Mouse (Mus musculus) liver, adult 2 months (tissue): Measurements from ENCODE around the gene G6pc. TPM values are rescaled to one million over a fixed set of nuclear protein-coding genes. Genes with fewer than 3 reads are reported as not detected.

Experiments used
- DNase-seq: peaks from one replicate; pipeline ENCODE4 v3.0.0-alpha.2; 2011; ENCODE audit warnings: low read depth, low spot score; ENCODE audit errors: extremely low read depth
- H3K27ac ChIP-seq: fragments of 200-500 bp; replicated peaks from 2 replicates; pipeline ENCODE4 v1.5.1; 2012; ENCODE audit warnings: low read depth, mild to moderate bottlenecking, control low read depth, inconsistent platforms, low read length; ENCODE audit not compliant: insufficient read depth
- H3K27me3 ChIP-seq: fragments of 200-500 bp; 2 replicates; pipeline ENCODE4 v1.6.1; 2012; ENCODE audit warnings: mild to moderate bottlenecking, moderate library complexity, low read length, inconsistent platforms; ENCODE audit not compliant: control insufficient read depth, insufficient read depth
- H3K36me3 ChIP-seq: fragments of 200-500 bp; 2 replicates; pipeline ENCODE4 v1.6.1; 2012; ENCODE audit warnings: low read length, inconsistent platforms; ENCODE audit not compliant: control insufficient read depth, insufficient read depth
- H3K4me1 ChIP-seq: fragments of 200-500 bp; 2 replicates; pipeline ENCODE4 v1.6.1; 2011; ENCODE audit warnings: low read length; ENCODE audit not compliant: control insufficient read depth, insufficient read depth
- H3K4me3 ChIP-seq: fragments of 200-500 bp; 2 replicates; pipeline ENCODE4 v1.5.1; 2011; ENCODE audit warnings: low read depth, mild to moderate bottlenecking, control low read depth, low read length, moderate library complexity; ENCODE audit not compliant: insufficient read depth
- H3K79me2 ChIP-seq: fragments of 200-500 bp; 2 replicates; pipeline ENCODE4 v1.6.1; 2012; ENCODE audit warnings: inconsistent platforms, mild to moderate bottlenecking, low read length, moderate library complexity; ENCODE audit not compliant: control insufficient read depth, insufficient read depth
- H3K9ac ChIP-seq: fragments of 200-500 bp; 2 replicates; pipeline ENCODE4 v1.6.1; 2012; ENCODE audit warnings: low read depth, mild to moderate bottlenecking, control low read depth, inconsistent platforms, low read length
- CTCF ChIP-seq: fragments of 200-500 bp; IDR thresholded peaks from 2 replicates; pipeline ENCODE4 v1.5.1; 2011; ENCODE audit warnings: low read depth, low read length, control low read depth
- POLR2A ChIP-seq: fragments of 200-500 bp; IDR thresholded peaks from 2 replicates; pipeline ENCODE4 v1.6.1; 2011; ENCODE audit warnings: low read length, control low read depth; ENCODE audit not compliant: insufficient read depth; ENCODE audit errors: extremely low read depth
- WGBS: fragments of 180-500 bp; shearing (Covaris S2); methylation state at CpG from one replicate; pipeline ENCODE4 v1.1.7; 2018; 5-methylcytosine and 5-hydroxymethylcytosine counted together
- polyA plus RNA-seq: library from polyadenylated mRNA; depleted of rRNA; stranded (reverse); fragments of >200 nt; gene quantifications from 2 replicates; pipeline ENCODE4 v1.2.3, GENCODE M21; 2012
- total RNA-seq: library from RNA; depleted of rRNA; stranded (reverse); fragments of >200 nt; gene quantifications from 2 replicates; pipeline ENCODE4 v1.2.3, GENCODE M21; 2014

G6pc gene
- total and polyA plus RNA-seq, 2 experiments = 115 to 121 TPM

DNA sequence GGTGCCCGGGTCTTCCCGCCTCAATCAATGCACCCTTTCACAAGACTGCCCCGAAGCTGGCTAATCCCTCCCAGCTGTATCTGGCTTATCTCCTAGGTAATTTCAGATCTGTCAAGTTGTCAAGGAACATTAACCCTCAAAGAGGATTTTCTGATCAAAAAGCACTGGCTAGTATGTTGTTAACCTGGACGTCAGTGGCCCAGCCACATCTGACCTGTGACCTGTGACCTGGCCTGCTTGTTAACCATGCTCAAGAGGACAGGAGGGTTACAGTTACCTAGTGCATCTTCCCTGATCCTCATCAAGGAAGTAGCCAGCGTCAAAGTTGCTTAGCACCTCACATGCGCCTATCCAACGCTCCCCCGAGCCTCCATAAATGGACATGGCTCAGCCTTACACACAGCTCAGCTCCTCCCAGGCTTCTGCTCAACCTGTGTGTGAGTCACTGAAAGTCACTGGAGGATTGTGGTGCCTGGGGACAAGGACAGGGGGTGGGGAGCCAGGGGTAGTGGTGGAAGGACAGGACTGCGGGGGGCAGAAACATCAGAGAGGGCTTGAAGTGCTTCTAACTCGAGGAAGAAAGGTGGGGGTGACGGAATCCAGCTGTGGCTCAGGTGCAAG is 16.2 kb upstream of the G6pc start:
- Histone ChIP-seq H3K36me3 (no peaks in the 10 kb centered on the region), H3K4me1 (peaks cover 41% of the 10 kb centered on the region), H3K27ac (peak overlapping the region; percentile 93), H3K9ac (peak overlapping the region; percentile 40), H3K4me3 (no peak overlapping the region), H3K79me2 (no peaks in the 10 kb centered on the region), H3K27me3 (no peaks in the 10 kb centered on the region)
- DNase-seq = peak; percentile 97
- WGBS = 31% methylated on average over 11 of the region's 11 CpGs
- TF ChIP-seq CTCF (no peak), POLR2A (no peak)

DNA sequence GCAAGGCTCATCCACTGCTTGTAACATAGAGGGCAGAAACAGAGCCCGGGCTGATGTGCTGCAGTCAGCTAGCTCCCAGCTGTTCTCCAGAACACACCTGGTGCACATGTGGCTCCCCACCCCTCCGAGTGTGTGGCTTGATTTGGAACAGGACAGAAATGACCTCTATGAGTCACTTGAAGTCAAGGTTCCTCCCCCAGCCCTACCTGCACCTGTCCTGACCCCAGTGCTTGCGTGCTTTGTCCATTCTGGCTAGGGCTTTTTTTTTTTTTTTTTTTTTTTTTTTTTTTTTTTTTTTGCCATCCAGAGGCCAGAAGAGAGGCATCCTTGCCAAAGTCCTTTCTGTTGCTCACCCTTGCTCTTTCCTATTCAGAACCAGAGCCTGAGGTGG is 15.6 kb upstream of the G6pc start:
- 23% methylated on average over 3 of the region's 3 CpGs for WGBS
- peak; percentile 96 for DNase-seq
- Histone ChIP-seq H3K4me3 (no peak overlapping the region), H3K27me3 (no peaks in the 10 kb centered on the region), H3K9ac (peak overlapping the region; percentile 40), H3K4me1 (peaks cover 43% of the 10 kb centered on the region), H3K27ac (peak overlapping the region; percentile 93), H3K79me2 (no peaks in the 10 kb centered on the region), H3K36me3 (no peaks in the 10 kb centered on the region)
- TF ChIP-seq POLR2A = no peak
- no peak for TF ChIP-seq CTCF

DNA sequence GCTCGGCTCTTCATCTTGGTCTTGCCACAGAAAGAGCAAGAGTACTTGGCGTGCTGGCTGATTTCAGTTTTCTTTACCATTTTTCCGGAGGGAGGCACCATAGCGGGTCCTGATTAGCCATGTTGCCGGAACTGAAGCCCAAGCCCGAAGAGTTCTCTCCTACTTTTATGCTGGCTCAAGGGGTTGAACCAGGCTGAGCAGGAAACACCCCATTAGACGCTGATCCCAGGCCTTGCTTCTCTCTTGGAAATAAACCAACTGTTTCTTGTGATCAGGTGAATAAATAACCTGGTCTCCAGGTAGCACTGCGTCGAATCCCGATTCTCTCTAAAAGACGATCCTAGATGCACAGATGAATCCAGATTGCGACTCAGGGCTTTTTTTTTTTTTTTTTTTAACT is 13.9 kb upstream of the G6pc start:
- Histone ChIP-seq H3K9ac (peak overlapping the region; percentile 23; the same call in 1 of the 2 replicates), H3K27ac (peak overlapping the region; percentile 93), H3K36me3 (no peaks in the 10 kb centered on the region), H3K79me2 (no peaks in the 10 kb centered on the region), H3K4me3 (no peak overlapping the region), H3K4me1 (peaks cover 43% of the 10 kb centered on the region), H3K27me3 (no peaks in the 10 kb centered on the region)
- no peak for TF ChIP-seq CTCF
- TF ChIP-seq POLR2A = no peak
- WGBS = 37% methylated on average over 12 of the region's 12 CpGs
- DNase-seq = peak; percentile 82

DNA sequence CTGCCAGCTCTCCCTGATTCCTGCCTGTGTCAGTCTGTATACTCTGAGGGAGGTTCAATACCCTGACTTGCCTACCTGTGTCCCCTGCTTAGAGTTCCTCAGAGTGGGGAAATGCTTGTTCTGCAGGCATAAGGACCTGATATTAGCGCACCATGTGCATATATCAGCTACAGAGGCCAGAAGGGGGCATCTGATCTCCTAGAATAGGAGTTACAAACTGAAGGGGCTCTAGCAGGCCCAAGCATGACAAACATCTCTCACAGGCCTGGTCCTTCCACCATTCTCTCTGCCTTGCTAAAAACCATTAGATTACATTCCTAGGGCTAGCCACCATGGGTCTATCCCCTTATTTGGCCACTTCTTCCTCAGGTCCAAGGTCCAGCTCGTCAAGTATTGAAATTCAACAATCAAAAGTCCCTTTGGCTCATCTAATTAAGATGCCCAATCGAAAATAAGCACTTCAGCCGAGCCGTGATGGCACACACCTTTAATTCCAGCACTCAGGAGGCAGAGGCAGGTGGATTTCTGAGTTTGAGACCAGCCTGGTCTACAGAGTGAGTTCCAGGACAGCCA is 12.8 kb upstream of the G6pc start:
- no peaks in the 10 kb centered on the region for H3K36me3 ChIP-seq
- 41% methylated on average over 5 of the region's 5 CpGs for WGBS
- TF ChIP-seq POLR2A = no peak
- TF ChIP-seq CTCF = no peak
- H3K79me2 ChIP-seq = no peaks in the 10 kb centered on the region
- peak overlapping the region; percentile 79 for H3K27ac ChIP-seq
- no peak overlapping the region for H3K4me3 ChIP-seq
- peaks cover 43% of the 10 kb centered on the region for H3K4me1 ChIP-seq
- H3K27me3 ChIP-seq = no peaks in the 10 kb centered on the region
- peak overlapping the region; percentile 57 for H3K9ac ChIP-seq
- peak; percentile 70 for DNase-seq

DNA sequence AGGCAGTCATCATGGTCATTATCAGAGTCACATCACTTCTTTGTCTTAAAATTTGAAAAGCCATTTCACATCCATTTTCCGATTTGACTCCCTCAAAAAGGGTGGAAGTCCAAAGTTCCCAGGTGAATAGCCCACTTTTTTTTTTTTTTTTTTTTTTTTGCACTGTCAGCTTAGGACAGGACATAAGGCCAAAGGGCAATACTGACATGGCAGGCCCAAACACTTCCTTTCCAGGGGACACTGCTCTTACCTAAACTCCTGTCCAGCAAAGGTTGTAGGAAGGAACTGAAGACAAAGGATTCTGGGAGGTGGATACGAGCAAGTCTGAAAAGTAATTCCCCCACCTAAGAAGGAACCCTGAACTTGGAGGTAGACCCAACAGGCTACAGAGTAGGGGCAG is 11.4 kb upstream of the G6pc start:
- no peaks in the 10 kb centered on the region for H3K79me2 ChIP-seq
- peak overlapping the region; percentile 43; the same call in 1 of the 2 replicates for H3K9ac ChIP-seq
- H3K27me3 ChIP-seq = no peaks in the 10 kb centered on the region
- peaks cover 51% of the 10 kb centered on the region for H3K4me1 ChIP-seq
- H3K27ac ChIP-seq = peak overlapping the region; percentile 96
- H3K36me3 ChIP-seq = no peaks in the 10 kb centered on the region
- peak; percentile 94 for DNase-seq
- 12% methylated on average over 2 of the region's 2 CpGs for WGBS
- TF ChIP-seq POLR2A (no peak), CTCF (no peak)
- H3K4me3 ChIP-seq = no peak overlapping the region
